Mouse (Mus musculus) common myeloid progenitor, adult 5-6 weeks (primary cell): ENCODE results near the gene Chrna1. TPM values are rescaled to one million over a fixed set of nuclear protein-coding genes. Genes with fewer than 3 reads are reported as not detected.

Experiments used
- ATAC-seq: replicated peaks from 2 replicates; pipeline ENCODE4 v1.8.0; 2016; ENCODE audit warnings: low read depth, mild to moderate bottlenecking, moderate TSS enrichment, inconsistent platforms; ENCODE audit not compliant: poor library complexity, severe bottlenecking
- total RNA-seq: library from RNA; stranded (forward); fragments of 200-1000, 187-1606 nt; gene quantifications from 2 replicates; pipeline ENCODE4 v1.2.3, GENCODE M21; 2017

The Chrna1 gene
- total RNA-seq, 1 experiment from 2014 or later, result not detected

- ATAC-seq, result 0 out of 2 replicates have a peak, but pooled peaks have one; percentile 21
Measured at GRCm38 (mm10) chr2:73592231-73593100, 12.3 kb upstream of the Chrna1 start.

GRCm38 (mm10) chr2:73591246-73591645, 11.1 kb upstream of the Chrna1 start:
- ATAC-seq, result no peak

DNA sequence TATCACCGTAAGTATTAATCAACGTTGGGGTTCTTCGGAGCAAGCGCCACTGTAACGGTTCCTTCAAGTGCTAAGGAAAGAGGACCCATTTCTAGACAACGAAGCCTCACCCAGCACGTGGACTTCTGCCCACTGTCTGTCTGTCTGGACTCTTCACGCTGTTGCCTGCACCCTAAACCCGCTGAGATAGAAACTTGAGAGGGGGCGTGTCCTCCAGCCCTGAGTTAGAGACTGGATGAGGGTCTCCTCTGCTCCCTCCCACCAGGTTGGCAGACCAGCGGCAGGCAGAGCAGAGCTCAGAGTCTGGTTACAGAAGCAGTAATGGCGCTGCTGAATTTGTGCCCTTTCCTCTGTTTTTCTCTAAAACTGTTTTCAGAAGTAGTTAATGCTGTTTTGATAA, 10.0 kb upstream of the Chrna1 start:
- ATAC-seq, result no peak

GRCm38 (mm10) chr2:73588951-73589350, 8.8 kb upstream of the Chrna1 start:
- ATAC-seq, result no peak

- ATAC-seq, result no peak
Measured at GRCm38 (mm10) chr2:73587109-73587506, 7.0 kb upstream of the Chrna1 start.

GRCm38 (mm10) chr2:73586392-73587108, 6.4 kb upstream of the Chrna1 start:
- no peak for ATAC-seq

GRCm38 (mm10) chr2:73585347-73585831, 5.3 kb upstream of the Chrna1 start:
- ATAC-seq, result peak; percentile 28; the same call in 1 of the 2 replicates

- ATAC-seq, result peak; percentile 88
Measured at GRCm38 (mm10) chr2:73584645-73585346, 4.7 kb upstream of the Chrna1 start.

DNA sequence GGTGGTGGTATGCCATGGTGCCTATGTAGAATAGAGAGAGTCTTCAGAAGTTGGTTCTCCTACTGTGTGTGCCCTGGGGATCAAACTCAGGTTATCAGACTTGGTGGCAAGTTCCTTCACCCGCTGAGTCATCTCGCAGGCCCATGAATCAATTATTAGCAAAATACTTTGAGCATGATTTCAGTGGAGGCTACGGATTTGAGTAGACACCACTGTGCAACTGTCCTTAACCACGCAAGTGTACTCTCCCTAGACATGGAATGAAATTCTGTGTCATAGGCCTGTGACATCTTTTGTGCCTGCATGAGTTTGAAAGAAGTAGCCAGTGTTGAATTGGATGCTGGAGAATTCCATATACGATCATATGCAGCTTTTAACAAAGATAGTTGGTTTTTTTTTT, 582 bp upstream of the Chrna1 start:
- no peak for ATAC-seq

GRCm38 (mm10) chr2:73579168-73579567, 970 bp downstream of the Chrna1 start:
- ATAC-seq, result no peak

DNA sequence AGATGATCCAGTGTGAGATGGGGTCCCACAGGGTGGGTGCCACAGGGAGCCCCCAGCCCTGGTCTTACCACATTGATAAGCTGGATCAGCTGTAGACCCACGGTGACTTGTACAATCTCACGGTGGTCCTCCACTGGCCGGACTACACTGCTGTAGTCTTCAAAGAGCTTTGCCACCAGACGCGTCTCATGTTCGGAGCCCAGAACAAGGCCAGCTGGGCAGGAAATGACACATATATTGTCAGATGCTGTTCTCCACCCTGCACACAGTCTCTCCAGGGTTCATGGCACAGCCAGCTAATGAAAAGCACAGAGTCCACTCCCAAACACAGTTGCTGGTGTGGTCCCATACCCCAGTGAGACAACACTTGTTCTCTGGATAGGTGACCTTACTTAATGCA, 5.7 kb downstream of the Chrna1 start:
- ATAC-seq, result no peak

DNA sequence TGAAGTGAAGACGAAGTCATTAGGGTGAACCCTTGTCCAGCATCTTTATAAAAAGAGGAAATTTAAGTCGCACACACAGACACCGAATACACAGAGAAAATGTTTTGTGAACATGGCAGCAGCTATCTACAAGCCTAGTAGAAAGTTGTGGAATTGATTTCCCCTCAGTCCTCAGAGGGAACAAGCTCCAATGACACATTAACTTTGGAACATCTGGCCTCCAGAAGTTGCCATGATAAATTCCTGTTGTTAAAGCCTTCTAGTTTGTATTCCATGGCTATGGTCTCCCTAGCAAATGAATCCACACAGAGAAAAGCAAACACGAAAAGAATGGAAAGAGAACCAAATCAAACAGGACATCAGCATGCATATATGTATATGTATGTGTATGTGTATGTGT, 6.6 kb downstream of the Chrna1 start:
- ATAC-seq, result no peak

- peak; percentile 83 for ATAC-seq
Measured at GRCm38 (mm10) chr2:73572539-73573372, 7.4 kb downstream of the Chrna1 start.

DNA sequence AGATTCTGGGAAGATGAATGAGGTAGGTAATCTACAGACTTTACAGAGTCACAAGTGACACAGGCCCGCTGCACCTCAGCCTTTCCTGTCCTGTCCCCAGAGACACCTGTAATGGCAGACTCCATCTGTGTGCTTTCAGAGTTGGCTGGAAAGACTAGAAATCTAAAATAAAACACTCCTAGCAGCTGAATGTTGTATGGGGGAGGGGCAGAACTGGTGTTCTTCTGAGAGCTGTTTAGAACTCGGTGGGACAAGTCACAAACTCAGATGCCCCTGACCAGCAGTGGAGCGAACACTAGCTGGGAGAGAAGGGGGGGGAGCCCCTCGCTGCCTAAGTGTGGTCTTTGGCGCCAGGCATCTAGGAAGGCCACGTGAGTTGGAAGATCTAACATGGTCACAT, 8.2 kb downstream of the Chrna1 start:
- ATAC-seq, result no peak

GRCm38 (mm10) chr2:73571304-73571703, 8.8 kb downstream of the Chrna1 start:
- no peak for ATAC-seq

DNA sequence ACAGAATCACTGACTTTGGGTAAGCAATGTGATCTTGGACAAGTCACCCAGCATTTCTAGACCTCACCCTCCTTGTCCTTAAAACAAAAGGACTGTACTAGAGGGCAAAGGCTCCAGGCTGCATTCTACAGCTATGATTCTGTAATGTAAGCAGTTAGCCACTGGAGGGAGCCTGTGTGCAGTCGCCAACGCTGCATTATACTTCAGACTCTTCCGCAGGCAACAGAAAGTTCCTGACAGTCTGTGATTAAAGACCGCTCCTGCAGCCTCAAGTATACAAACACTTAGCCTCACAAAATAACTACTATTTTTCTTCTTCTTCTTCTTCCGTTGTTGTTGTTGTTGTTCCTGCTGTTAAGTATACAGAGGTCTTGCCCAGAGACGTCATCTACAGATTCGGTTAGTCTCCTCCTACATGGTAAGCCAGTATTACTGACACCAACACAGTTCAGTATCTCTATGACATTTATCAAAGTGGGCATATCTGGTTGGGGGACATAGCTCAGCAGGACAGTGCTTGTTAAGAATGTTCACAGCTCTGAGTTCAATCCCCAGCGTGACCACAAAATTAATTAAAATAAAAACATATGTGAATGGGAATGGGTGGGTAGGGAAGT, 13.0 kb downstream of the Chrna1 start:
- peak; percentile 96 for ATAC-seq

- ATAC-seq, result peak; percentile 12; the same call in 1 of the 2 replicates
Measured at GRCm38 (mm10) chr2:73566162-73566561, 14.0 kb downstream of the Chrna1 start.

- no peak for ATAC-seq
Measured at GRCm38 (mm10) chr2:73563690-73564089, 16.4 kb downstream of the Chrna1 start.

DNA sequence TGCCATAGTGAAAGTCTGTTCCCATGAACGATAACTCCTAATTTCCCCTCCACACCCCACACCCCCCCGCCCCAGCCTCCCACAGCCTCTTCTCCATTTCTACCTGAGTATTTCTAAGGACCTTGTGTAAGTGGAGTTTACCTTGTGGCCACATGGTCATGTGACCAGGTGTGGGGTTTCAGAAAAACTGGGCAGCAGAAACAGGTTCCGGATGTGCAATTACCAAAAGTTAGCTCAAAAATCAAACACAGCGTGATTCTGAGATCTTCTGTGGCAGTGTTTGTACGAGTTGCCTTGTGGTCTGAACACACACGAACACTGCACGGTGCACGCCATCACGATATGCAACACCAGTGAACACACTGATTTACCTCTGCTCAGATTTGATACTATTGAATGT, 17.5 kb downstream of the Chrna1 start:
- ATAC-seq, result no peak
